Mouse (Mus musculus): ENCODE measurements around the gene Ptprf. TPM values are rescaled to one million over a fixed set of nuclear protein-coding genes. Genes with fewer than 3 reads are reported as not detected.

Ptprf gene
- total RNA-seq (2021), result 1 to 10 TPM; 2.7 to 3.0 TPM
- long read RNA-seq, experiment 1, partial matches to known transcripts, result 1 of 2 reads
- long read RNA-seq, experiment 1, other reads (novel, unspliced or antisense), result 1 of 2 reads
- long read RNA-seq, experiment 2, partial matches to known transcripts, result 1 of 1 reads
- long read RNA-seq, experiment 2, other reads (novel, unspliced or antisense), result 0 of 1 reads

GRCm38 (mm10) chr4:118291231-118291630, at the start of gene Ptprf:
TSS of gene Ptprf (minus strand) at chr4:118291405.
- intact Hi-C loops (cut with DNase I), result loop anchor here (5.0 kb wide), 1 partner anchor 359 kb away; no protein-coding TSS in a partner anchor
- DNase-seq, result peak; percentile 37 to 48

DNA sequence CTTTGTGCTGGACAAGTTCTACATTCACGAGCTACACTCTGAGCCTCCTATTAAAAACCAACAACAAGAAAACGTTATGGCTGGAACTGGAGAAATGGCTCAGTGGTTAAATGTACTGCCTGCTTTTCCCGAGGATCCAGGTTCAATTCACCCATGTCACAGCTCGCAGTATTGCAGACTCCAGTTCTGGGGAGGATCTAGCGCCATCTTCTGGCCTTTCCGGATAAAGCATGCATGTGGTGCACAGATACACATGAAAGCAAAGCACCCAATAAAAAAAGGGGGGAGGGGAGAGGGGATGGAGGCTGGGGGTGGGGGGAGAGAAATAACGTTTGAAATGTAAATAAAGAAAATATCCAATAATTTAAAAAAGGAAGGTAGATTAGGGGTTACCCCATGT, 45.5 kb upstream of the Ptprf start:
- intact Hi-C loops (cut with DNase I), result no loop called here
- peak in 1 of 2 experiments; percentile 15 for DNase-seq

DNA sequence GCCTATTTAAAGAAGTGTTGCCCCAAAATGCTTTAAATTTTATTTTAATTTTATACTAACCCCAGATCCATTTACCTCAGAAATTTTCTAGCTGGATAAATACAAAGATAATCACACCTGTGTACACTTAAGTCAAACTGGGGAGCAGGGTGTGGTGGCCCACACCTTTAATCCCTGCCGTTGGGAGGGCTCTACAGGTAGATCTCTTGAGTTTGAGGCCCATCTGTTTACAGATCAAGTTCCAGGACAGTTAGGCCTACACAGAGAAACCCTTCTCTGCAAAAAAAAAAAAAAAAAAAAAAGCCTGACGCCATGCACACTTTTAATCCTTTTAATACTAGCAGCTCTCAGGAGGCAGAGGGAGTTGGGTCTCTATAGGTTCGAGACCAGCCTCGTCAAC, 44.8 kb upstream of the Ptprf start:
- DNase-seq, result no peak
- intact Hi-C loops (cut with DNase I), result no loop called here

DNA sequence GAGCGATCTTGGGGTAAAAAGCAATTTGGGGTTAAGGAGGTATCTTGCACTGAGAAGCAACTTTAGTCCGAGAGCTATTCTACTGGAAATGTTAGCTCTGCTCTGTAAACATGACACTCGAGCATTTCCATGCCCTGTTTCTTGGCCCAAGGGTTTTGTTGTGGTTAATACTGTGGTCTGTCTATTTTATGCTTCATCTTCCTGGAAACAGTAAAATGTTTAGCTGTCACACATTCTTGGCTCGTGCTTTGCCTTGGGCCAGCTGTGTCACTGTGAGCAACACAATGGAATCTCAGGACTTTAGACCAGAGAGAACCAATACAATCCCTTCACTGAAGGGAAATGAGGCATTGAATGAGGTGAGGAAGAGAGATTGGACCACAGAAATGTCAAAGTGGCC, 40.6 kb upstream of the Ptprf start:
- intact Hi-C loops (cut with DNase I), result no loop called here

DNA sequence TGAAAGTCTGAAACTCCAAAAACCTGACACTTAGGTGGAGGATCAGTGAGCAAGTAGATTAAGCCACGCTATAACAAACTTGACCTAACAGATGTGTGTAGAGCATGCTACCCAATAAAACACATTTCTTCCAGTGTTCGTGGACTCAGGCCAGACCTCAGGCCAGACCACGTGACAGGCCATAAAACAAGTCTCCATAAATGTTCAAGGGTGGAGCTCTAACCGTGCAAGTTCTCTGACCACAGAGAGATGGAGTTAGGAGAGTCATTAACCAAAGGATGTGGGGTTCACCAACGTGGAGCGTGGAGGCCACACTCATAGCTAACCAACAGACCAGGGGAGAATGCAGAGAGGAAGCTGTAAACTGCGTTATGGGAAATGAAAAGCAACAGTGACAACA, 35.3 kb upstream of the Ptprf start:
- no peak for DNase-seq
- intact Hi-C loops (cut with DNase I), result no loop called here

More for the DNA sequence above, 40.6 kb upstream of the Ptprf start:
- DNase-seq, result no peak

- intact Hi-C loops (cut with DNase I), result no loop called here
- no peak for DNase-seq
These were observed 29.4 kb upstream of the Ptprf start for GRCm38 (mm10) chr4:118320636-118321035.

DNA sequence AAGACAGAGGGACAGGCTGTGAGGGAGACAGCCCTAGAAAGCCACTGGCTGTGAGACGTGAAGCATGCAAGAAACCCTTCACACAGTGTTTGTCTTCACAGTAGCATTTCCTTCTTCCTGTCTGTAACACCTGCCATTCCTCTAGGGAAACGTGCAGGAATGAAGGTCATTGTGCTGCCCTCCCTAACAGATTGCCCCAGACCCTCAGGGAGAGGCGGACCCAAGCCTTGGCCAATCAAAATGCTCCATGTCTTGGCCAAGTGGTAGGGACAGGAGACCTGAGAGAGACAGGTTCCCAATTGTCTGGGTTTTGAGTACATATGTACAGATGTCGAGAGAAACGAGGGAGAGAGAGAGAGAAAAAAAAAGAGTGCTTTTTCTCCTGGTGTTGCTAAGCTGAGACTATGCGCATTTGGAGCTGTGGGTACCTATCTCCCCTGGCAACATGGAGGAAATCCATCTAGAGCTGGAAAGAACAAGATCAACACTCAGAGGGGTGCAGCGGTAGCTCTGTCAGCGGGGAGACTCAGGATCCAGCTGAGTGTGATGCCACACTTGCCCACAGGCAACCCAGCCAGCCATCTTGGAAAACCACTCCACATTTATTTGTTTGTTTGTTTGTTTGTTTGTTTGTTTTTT, 28.6 kb upstream of the Ptprf start:
- no peak for DNase-seq
- intact Hi-C loops (cut with DNase I), result no loop called here

DNA sequence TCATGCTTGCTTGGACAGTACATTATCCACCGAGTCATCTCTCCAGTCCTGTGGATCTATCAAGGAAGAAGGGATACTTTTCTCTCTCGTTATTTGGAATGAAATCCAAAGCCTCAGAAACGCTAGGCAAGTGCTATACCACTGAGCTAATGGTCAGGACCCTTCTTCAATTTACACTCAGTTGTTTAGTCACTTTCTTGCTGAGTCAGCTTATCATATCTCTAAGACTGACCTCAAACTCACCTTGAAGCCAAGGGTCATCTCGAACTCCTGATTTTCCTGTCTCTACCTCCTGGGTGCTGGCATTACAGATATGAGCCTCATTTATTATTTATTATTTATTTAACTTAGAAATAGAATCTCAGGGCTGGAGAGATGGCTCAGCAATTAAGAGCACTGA, 25.5 kb upstream of the Ptprf start:
- no peak for DNase-seq
- intact Hi-C loops (cut with DNase I), result no loop called here

DNA sequence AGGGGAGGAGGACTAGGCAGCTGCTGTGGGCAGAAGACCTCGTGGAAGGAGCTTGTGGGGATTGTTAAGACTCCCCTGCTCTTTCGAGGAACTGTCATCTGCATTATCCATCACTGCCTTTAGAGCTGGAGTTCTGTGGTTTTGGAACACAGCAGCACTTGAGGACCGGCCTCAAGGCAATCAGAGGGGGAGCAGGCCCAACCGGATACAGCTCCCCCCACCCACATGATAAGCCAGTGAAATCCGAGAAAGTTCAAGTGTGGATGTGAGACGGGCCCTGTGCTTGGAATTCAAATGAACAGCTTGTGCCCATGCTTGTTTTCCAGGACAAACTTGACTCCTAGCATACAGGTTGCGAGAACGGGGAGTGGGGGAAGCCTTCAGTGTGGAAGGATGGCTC, 24.1 kb upstream of the Ptprf start:
- intact Hi-C loops (cut with DNase I), result no loop called here
- DNase-seq, result no peak

GRCm38 (mm10) chr4:118310461-118310860, 19.3 kb upstream of the Ptprf start:
- intact Hi-C loops (cut with DNase I), result no loop called here
- no peak for DNase-seq

DNA sequence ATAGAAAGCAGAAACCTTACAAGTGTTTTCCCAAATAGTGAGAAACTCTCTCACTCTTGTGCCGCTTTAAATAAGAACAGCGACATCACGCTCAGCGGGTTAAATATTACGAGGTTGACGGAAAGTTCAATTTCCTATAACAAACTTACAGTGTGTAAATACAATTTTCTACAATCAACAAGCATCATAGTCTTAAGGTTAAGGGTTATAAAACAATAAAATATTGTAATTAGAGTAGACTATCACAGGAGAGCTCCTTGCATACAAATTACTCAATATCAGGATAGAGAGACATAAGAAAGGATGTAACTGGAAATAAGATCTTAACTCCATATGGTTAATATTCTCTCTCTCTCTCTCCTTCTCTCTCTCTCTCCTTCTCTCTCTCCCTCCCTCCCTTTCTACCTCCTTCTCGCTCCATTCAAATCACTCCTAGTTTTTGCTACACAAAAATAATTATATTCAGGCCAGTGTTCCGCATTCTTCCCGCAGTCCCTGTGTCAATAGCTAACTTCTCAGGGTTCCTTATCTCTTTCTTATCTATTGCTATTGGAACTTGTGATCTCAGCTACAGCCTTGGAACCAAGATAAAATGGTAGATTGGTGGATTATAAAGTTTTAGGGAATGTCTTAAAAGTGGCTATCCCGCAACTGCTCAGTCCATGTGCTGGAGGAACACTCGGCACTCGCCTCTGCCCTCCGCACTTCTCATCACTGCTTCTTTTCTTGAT, 16.5 kb upstream of the Ptprf start:
- intact Hi-C loops (cut with DNase I), result no loop called here
- DNase-seq, result no peak

- intact Hi-C loops (cut with DNase I), result no loop called here
- DNase-seq, result no peak
These were observed 15.0 kb upstream of the Ptprf start for GRCm38 (mm10) chr4:118306113-118306696.

DNA sequence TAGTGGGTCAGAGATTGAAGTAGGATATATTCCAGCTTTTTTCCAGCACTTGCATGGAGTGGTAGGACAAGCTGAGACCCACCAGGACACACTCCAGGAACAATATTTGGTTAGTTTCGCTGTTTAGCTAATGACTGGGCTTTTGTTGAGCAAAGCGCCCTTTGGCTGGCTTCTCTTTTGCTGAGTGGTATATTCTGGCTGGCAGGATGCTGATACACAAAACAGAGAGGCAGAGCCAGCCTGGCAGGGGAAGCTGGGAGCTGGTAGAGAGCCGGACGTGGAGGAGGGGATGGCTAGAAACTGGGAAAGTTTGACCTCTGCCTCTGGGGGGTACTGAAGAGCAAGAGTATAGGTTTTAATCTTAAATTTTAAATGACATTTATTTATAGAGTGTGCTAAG, 13.8 kb upstream of the Ptprf start:
- intact Hi-C loops (cut with DNase I), result no loop called here
- no peak for DNase-seq

GRCm38 (mm10) chr4:118297844-118298243, 6.6 kb upstream of the Ptprf start:
- intact Hi-C loops (cut with DNase I), result no loop called here
- DNase-seq, result no peak

GRCm38 (mm10) chr4:118295651-118296561, 4.7 kb upstream of the Ptprf start:
- intact Hi-C loops (cut with DNase I), result no loop called here
- no peak for DNase-seq

- intact Hi-C loops (cut with DNase I), result loop anchor here (5.0 kb wide), 1 partner anchor 363 kb away; no protein-coding TSS in a partner anchor
- peak in 1 of 2 experiments; percentile 2 for DNase-seq
These were observed 3.6 kb upstream of the Ptprf start for GRCm38 (mm10) chr4:118294811-118295210.

GRCm38 (mm10) chr4:118292741-118293306, 1.6 kb upstream of the Ptprf start:
- intact Hi-C loops (cut with DNase I), result loop anchor here (1.0 to 5.0 kb wide), 3 partner anchors 76 to 361 kb away; no protein-coding TSS in a partner anchor
- peak; percentile 53 to 76 for DNase-seq

- DNase-seq, result peak in 1 of 2 experiments; percentile 29
- intact Hi-C loops (cut with DNase I), result loop anchor here (5.0 kb wide), 1 partner anchor 358 kb away; no protein-coding TSS in a partner anchor
These were observed 682 bp downstream of the Ptprf start for GRCm38 (mm10) chr4:118290416-118291030.

- DNase-seq, result no peak
- intact Hi-C loops (cut with DNase I), result loop anchor here (5.0 kb wide), 1 partner anchor 358 kb away; no protein-coding TSS in a partner anchor
These were observed 1.2 kb downstream of the Ptprf start for GRCm38 (mm10) chr4:118289960-118290415.

Data from gastrocnemius, postnatal 36 days (tissue).